Mouse (Mus musculus) heart, adult 2 months (tissue): Measurements from ENCODE around the gene Ddx28.

ENCODE experiments used
- CTCF ChIP-seq: fragments of 200-600 bp; IDR thresholded peaks from 2 replicates; pipeline ENCODE4 v1.8.1; 2022; ENCODE audit warnings: antibody characterized with exemption, mild to moderate bottlenecking, moderate library complexity
- POLR2A ChIP-seq: fragments of 200-500 bp; IDR thresholded peaks from 2 replicates; pipeline ENCODE4 v1.6.1; 2011; ENCODE audit warnings: mild to moderate bottlenecking, low read depth, low read length, control low read depth; ENCODE audit not compliant: insufficient read depth

DNA sequence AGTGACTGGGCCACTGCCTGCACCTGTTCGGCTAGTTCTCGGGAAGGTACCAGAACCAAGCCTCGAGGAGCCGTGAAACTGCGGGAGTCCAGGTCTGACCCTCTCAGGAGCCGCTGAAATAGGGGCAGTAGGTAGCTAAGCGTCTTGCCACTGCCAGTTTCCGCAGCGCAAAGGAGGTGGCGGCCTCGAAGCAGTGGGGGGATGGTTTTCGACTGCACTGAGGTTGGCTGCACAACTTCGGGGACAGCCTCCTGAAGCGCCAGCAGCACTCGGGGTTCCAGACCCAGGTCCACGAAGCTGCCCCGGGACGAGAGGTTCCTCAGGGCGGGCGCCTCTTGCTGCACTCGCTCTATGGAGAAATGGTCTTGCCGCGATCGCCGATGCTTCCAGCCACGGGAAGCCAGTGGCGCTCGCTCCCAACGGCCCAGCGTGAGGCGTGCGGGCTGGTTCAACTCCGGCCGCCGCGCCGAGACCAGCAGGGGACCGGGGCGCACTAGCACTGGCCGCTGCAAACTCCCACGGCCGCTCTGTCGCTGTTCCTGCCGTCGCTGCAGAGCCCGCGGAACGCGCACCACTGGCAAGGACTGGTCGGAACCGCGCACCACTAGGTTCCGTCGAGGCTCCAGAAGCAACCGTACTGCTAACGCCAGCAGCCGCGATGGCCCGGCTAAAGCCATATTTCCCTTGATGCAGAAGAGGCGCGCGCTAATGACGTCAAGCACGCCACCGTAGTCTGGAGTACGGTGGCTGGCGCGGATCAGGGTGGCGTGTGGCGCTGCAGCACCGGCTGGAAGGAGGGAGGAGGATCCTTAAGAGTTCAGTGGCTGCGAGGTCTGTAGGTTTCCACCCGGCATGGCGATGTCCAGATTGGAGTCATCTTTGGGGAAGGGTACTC lies 687 bp downstream of the Ddx28 start:
- TF ChIP-seq CTCF (no peak; the same call in 1 of the 2 replicates), POLR2A (peak; percentile 82)
